Comparison of ENCODE assay signal across 9 mouse cellular contexts in genomic region chr19:44725951-44726791, GRCm38 (mm10). TPM values are rescaled to one million over a fixed set of nuclear protein-coding genes. Genes with fewer than 3 reads are reported as not detected.
DNase-seq lines count a peak whose midpoint lies in the region; ATAC-seq and TF ChIP-seq lines count a peak whose summit lies in the region.
"Had no signal": no experiment of that assay in that cellular context is flagged by ENCODE, and none has a peak within 500 bp of the region (broad histone marks: within the 10 kb centered on the region; RNA-seq: fewer than 3 reads in every experiment).

No protein-coding gene starts in this region.

- H3K4me1 ChIP-seq in erythroblast, embryonic 14.5 days (ENCODE audit: control insufficient read depth) = no peaks in the 10 kb centered on the region
- H3K4me1 ChIP-seq in E14TG2a.4 (replicated peaks; ENCODE audit: low read depth, low read length) = peaks cover 38% of the 10 kb centered on the region
- H3K4me1 ChIP-seq in embryonic facial prominence, embryonic 10.5 days = peaks cover 23% of the 10 kb centered on the region
- H3K4me1 ChIP-seq in hindbrain, embryonic 10.5 days (replicated peaks) = peaks cover 25% of the 10 kb centered on the region
- peaks cover 16% of the 10 kb centered on the region for H3K4me1 ChIP-seq in limb, embryonic 15.5 days

- peak overlapping the region; percentile 72 for H3K9ac ChIP-seq in limb, embryonic 15.5 days

- H3K4me3 ChIP-seq in erythroblast, embryonic 14.5 days (replicated peaks) = peak overlapping the region; percentile 28
- peak overlapping the region; percentile 80 for H3K4me3 ChIP-seq in E14TG2a.4 (replicated peaks; ENCODE audit: low read length)
- H3K4me3 ChIP-seq in embryonic facial prominence, embryonic 10.5 days = peak overlapping the region; percentile 70
- H3K4me3 ChIP-seq in hindbrain, embryonic 10.5 days = peak overlapping the region; percentile 67
- peak overlapping the region; percentile 59 for H3K4me3 ChIP-seq in limb, embryonic 15.5 days

- TF ChIP-seq CTCF in E14TG2a.4 (conservative IDR thresholded peaks at IDR 0.05; ENCODE audit: low read length) = no peak

- DNase-seq in embryonic facial prominence, embryonic 10.5 days (ENCODE audit: low spot score) = peak; percentile 76
- DNase-seq in hindbrain, embryonic 10.5 days (ENCODE audit: low spot score) = peak; percentile 69
- DNase-seq in retina, embryonic 14.5 days (ENCODE audit: low spot score) = peak; percentile 78
- DNase-seq in spleen, postnatal 36 days (ENCODE audit: low spot score in 2 of 2) = no peak

- no peaks in the 10 kb centered on the region for H3K36me3 ChIP-seq in erythroblast, embryonic 14.5 days (ENCODE audit: control insufficient read depth)
- no peaks in the 10 kb centered on the region for H3K36me3 ChIP-seq in E14TG2a.4 (ENCODE audit: insufficient read depth, low read length)
- no peaks in the 10 kb centered on the region for H3K36me3 ChIP-seq in embryonic facial prominence, embryonic 10.5 days (replicated peaks)
- no peaks in the 10 kb centered on the region for H3K36me3 ChIP-seq in hindbrain, embryonic 10.5 days
- H3K36me3 ChIP-seq in limb, embryonic 15.5 days = no peaks in the 10 kb centered on the region

- H3K9me3 ChIP-seq in erythroblast, embryonic 14.5 days (ENCODE audit: control insufficient read depth, low read length) = no peaks in the 10 kb centered on the region
- no peaks in the 10 kb centered on the region for H3K9me3 ChIP-seq in E14TG2a.4 (ENCODE audit: low read length)
- no peaks in the 10 kb centered on the region for H3K9me3 ChIP-seq in embryonic facial prominence, embryonic 10.5 days
- peaks cover 3% of the 10 kb centered on the region; the same call in 1 of the 2 replicates for H3K9me3 ChIP-seq in hindbrain, embryonic 10.5 days
- H3K9me3 ChIP-seq in limb, embryonic 15.5 days = no peaks in the 10 kb centered on the region

- no peak for ATAC-seq in erythroblast, adult 5-6 weeks (replicated peaks; ENCODE audit: low FRiP score, poor library complexity, severe bottlenecking)
- no peak for ATAC-seq in limb, embryonic 15.5 days (ENCODE audit: insufficient number of reproducible peaks, low FRiP score, low TSS enrichment, low read depth)
- ATAC-seq: Patski had no signal

- WGBS in embryonic facial prominence, embryonic 10.5 days = under 1% methylated on average over 55 of the region's 55 CpGs
- WGBS in hindbrain, embryonic 10.5 days = under 1% methylated on average over 55 of the region's 55 CpGs
- under 1% methylated on average over 48 of the region's 55 CpGs for WGBS in limb, embryonic 15.5 days

- H3K27me3 ChIP-seq in erythroblast, embryonic 14.5 days (ENCODE audit: control insufficient read depth) = peaks cover 72% of the 10 kb centered on the region
- H3K27me3 ChIP-seq in E14TG2a.4 (ENCODE audit: insufficient read depth, low read length) = peaks cover 43% of the 10 kb centered on the region
- H3K27me3 ChIP-seq in embryonic facial prominence, embryonic 10.5 days (replicated peaks; ENCODE audit: low read depth, poor library complexity, severe bottlenecking) = peaks cover 96% of the 10 kb centered on the region
- peaks cover 94% of the 10 kb centered on the region for H3K27me3 ChIP-seq in hindbrain, embryonic 10.5 days (ENCODE audit: insufficient read depth, poor library complexity, severe bottlenecking)
- peaks cover 78% of the 10 kb centered on the region for H3K27me3 ChIP-seq in limb, embryonic 15.5 days
- H3K27me3 ChIP-seq: Patski had no signal

- H3K4me2 ChIP-seq in limb, embryonic 15.5 days = peak overlapping the region; percentile 84

- peak overlapping the region; percentile 90 for H3K27ac ChIP-seq in embryonic facial prominence, embryonic 10.5 days (replicated peaks)
- peak overlapping the region; percentile 93 for H3K27ac ChIP-seq in hindbrain, embryonic 10.5 days
- peak overlapping the region; percentile 50; the same call in 1 of the 2 replicates for H3K27ac ChIP-seq in limb, embryonic 15.5 days

RNA-seq across cellular contexts. Expression of gene Pax2, which starts 29.7 kb away (rescaled TPM):
- polyA plus RNA-seq in erythroblast, embryonic 14.5 days (2012) = not detected in 2 replicates
- total RNA-seq in erythroblast, adult 5-6 weeks (2015; ENCODE audit: low replicate concordance) = not detected in 2 replicates
- not detected in 2 replicates for total RNA-seq in erythroblast, adult 5-6 weeks (2017; ENCODE audit: low replicate concordance)
- polyA plus RNA-seq in embryonic facial prominence, embryonic 10.5 days (2016; fragmentation: Nextera tagmentation; extraction: Ambion mirVana) = 1.00 and 1.8 TPM in 2 replicates
- polyA plus RNA-seq in hindbrain, embryonic 10.5 days (2016; fragmentation: Nextera tagmentation; extraction: Ambion mirVana) = 3.2 and 8.2 TPM in 2 replicates
- not detected in 2 replicates for polyA plus RNA-seq in limb, embryonic 15.5 days (2015; fragmentation: Nextera tagmentation; extraction: Ambion mirVana)

Comparison
In these comparisons a context has a peak if more than half of its experiments do, and no peak if none do; other contexts are left out.
1. H3K4me3 ChIP-seq: peak in every context shown above with its lines; median percentile 80 in E14TG2a.4; 70 in embryonic facial prominence, embryonic 10.5 days; 67 in hindbrain, embryonic 10.5 days; 59 in limb, embryonic 15.5 days; 28 in erythroblast, embryonic 14.5 days.
2. DNase-seq: peak in embryonic facial prominence, embryonic 10.5 days (single experiment), hindbrain, embryonic 10.5 days (single experiment) and retina, embryonic 14.5 days (single experiment); none in spleen, postnatal 36 days (0 of 2).
3. Peak in every context shown above with its lines, with median percentiles within 50 percentile points of each other: H3K27ac ChIP-seq.